Mouse (Mus musculus) adrenal gland, postnatal 14 days (tissue): ENCODE measurements around the gene Acsm3. TPM values are rescaled to one million over a fixed set of nuclear protein-coding genes. Genes with fewer than 3 reads are reported as not detected.

Experiments used
- DNase-seq: peaks from one replicate; pipeline ENCODE4 v3.0.0; 2021; ENCODE audit warnings: mixed read lengths
- total RNA-seq: library from RNA; stranded (reverse); gene quantifications from 2 replicates; pipeline ENCODE4 v1.2.3, GENCODE M21; 2021

Gene Acsm3
- total RNA-seq, 1 experiment from 2014 or later: 52.8 TPM

GRCm38 (mm10) chr7:119795311-119795710 is 34.6 kb downstream of the Acsm3 start:
- DNase-seq: no peak

- DNase-seq: peak; percentile 11
Measured at GRCm38 (mm10) chr7:119800488-119800887, 39.8 kb downstream of the Acsm3 start.

GRCm38 (mm10) chr7:119800991-119801390 is 40.3 kb downstream of the Acsm3 start:
- no peak for DNase-seq

GRCm38 (mm10) chr7:119807396-119807795 is 46.7 kb downstream of the Acsm3 start:
- DNase-seq: no peak

- no peak for DNase-seq
Measured at GRCm38 (mm10) chr7:119808723-119809122, 48.0 kb downstream of the Acsm3 start.

GRCm38 (mm10) chr7:119835371-119835770 is 74.6 kb downstream of the Acsm3 start:
- no peak for DNase-seq

- no peak for DNase-seq
Measured at GRCm38 (mm10) chr7:119835996-119836777, 75.5 kb downstream of the Acsm3 start.

Other genes starting within 250 kb of the Acsm3 start
- gene Acsm5, start 241.5 kb upstream of the Acsm3 start, total RNA-seq: 4.6 and 11.0 TPM in 2 replicates
- 0.44 TPM in 1 of 2 replicates, not detected in the other for gene Pdilt, start 237.4 kb upstream of the Acsm3 start, total RNA-seq
- gene Acsm2, start 206.6 kb upstream of the Acsm3 start, total RNA-seq: not detected in 2 replicates
- gene Acsm1, start 153.9 kb upstream of the Acsm3 start, total RNA-seq: 0.34 and 14.4 TPM in 2 replicates
- not detected in 2 replicates for gene Acsm4, start 70.9 kb upstream of the Acsm3 start, total RNA-seq
- gene Thumpd1, start 40.1 kb upstream of the Acsm3 start, total RNA-seq: 34.4 and 36.7 TPM in 2 replicates
- 6.8 and 13.3 TPM in 2 replicates for gene Rexo5, start 33.1 kb downstream of the Acsm3 start, total RNA-seq
- 7.5 and 9.4 TPM in 2 replicates for gene Eri2, start 33.1 kb downstream of the Acsm3 start, total RNA-seq
- gene Lyrm1, start 134.9 kb downstream of the Acsm3 start, total RNA-seq: 7.8 and 11.9 TPM in 2 replicates
- 37.4 and 47.7 TPM in 2 replicates for gene Dcun1d3, start 135.4 kb downstream of the Acsm3 start, total RNA-seq